In genomic region chr6:124414927-124415325, GRCm38 (mm10) we compare ENCODE assay signal across 7 mouse cellular contexts. TPM values are rescaled to one million over a fixed set of nuclear protein-coding genes. Genes with fewer than 3 reads are reported as not detected.
A peak's percentile ranks its signal among the peaks of the same experiment; 100 is the strongest.
DNase-seq lines count a peak whose midpoint lies in the region; ATAC-seq lines count a peak whose summit lies in the region.

Gene Pex5 (minus strand): TSS chr6:124415067.

- H3K27ac ChIP-seq in embryonic facial prominence, embryonic 11.5 days (replicated peaks; ENCODE audit: low read depth, low read length): 0 out of 2 replicates have a peak within 1 kb of the TSS, but pooled peaks have one; percentile 25
- H3K27ac ChIP-seq in limb, embryonic 11.5 days (replicated peaks; ENCODE audit: low read depth, low read length): peak within 1 kb of the TSS; percentile 45; the same call in 1 of the 2 replicates
- peak within 1 kb of the TSS; percentile 80 for H3K27ac ChIP-seq in midbrain, embryonic 14.5 days (replicated peaks; ENCODE audit: low read depth, low read length)

- H3K36me3 ChIP-seq in embryonic facial prominence, embryonic 11.5 days (replicated peaks; ENCODE audit: control insufficient read depth, insufficient read depth, low read depth, low read length): 0 out of 2 replicates have a peak, but pooled peaks cover 3% of the 10 kb centered on the region
- H3K36me3 ChIP-seq in limb, embryonic 11.5 days (ENCODE audit: control insufficient read depth, insufficient read depth, low read length): no peaks in the 10 kb centered on the region; the same call in none of the 2 replicates
- H3K36me3 ChIP-seq in midbrain, embryonic 14.5 days (ENCODE audit: control insufficient read depth, insufficient read depth, low read length): peaks cover 24% of the 10 kb centered on the region

- WGBS in embryonic facial prominence, embryonic 11.5 days: under 1% methylated on average over 27 of the region's 36 CpGs
- WGBS in limb, embryonic 11.5 days: under 1% methylated on average over 36 of the region's 36 CpGs
- WGBS in midbrain, embryonic 14.5 days: under 1% methylated on average over 36 of the region's 36 CpGs

- H3K27me3 ChIP-seq in embryonic facial prominence, embryonic 11.5 days (ENCODE audit: control insufficient read depth, insufficient read depth, low read length): no peaks in the 10 kb centered on the region
- H3K27me3 ChIP-seq in limb, embryonic 11.5 days (ENCODE audit: control insufficient read depth, insufficient read depth, low read length): no peaks in the 10 kb centered on the region
- no peaks in the 10 kb centered on the region for H3K27me3 ChIP-seq in midbrain, embryonic 14.5 days (ENCODE audit: control insufficient read depth, insufficient read depth, low read length)

- H3K4me1 ChIP-seq in embryonic facial prominence, embryonic 11.5 days (ENCODE audit: control insufficient read depth, insufficient read depth, low read length): no peaks in the 10 kb centered on the region; the same call in 1 of the 2 replicates
- H3K4me1 ChIP-seq in limb, embryonic 11.5 days (ENCODE audit: control insufficient read depth, insufficient read depth, low read length): no peaks in the 10 kb centered on the region
- H3K4me1 ChIP-seq in midbrain, embryonic 14.5 days (ENCODE audit: control insufficient read depth, insufficient read depth, low read length): peaks cover 16% of the 10 kb centered on the region

- H3K9ac ChIP-seq in embryonic facial prominence, embryonic 11.5 days (replicated peaks; ENCODE audit: low read length): peak within 1 kb of the TSS; percentile 85
- peak within 1 kb of the TSS; percentile 72 for H3K9ac ChIP-seq in limb, embryonic 11.5 days (ENCODE audit: low read length)
- peak within 1 kb of the TSS; percentile 84 for H3K9ac ChIP-seq in midbrain, embryonic 14.5 days (replicated peaks; ENCODE audit: low read length)

- ATAC-seq in embryonic facial prominence, embryonic 11.5 days (replicated peaks; ENCODE audit: insufficient number of reproducible peaks, low FRiP score, low TSS enrichment, low read depth): peak; percentile 96
- ATAC-seq in limb, embryonic 11.5 days (ENCODE audit: insufficient number of reproducible peaks, low FRiP score, low TSS enrichment, low read depth): peak; percentile 95
- peak; percentile 94 for ATAC-seq in midbrain, embryonic 14.5 days (ENCODE audit: low FRiP score, low TSS enrichment)

- H3K4me3 ChIP-seq in embryonic facial prominence, embryonic 11.5 days (ENCODE audit: low read depth, low read length): peak within 1 kb of the TSS; percentile 95
- peak within 1 kb of the TSS; percentile 61 for H3K4me3 ChIP-seq in limb, embryonic 11.5 days (ENCODE audit: low read depth, low read length)
- H3K4me3 ChIP-seq in midbrain, embryonic 14.5 days (replicated peaks; ENCODE audit: low read depth, low read length): peak within 1 kb of the TSS; percentile 90

- DNase-seq in adrenal gland, postnatal 14 days: peak; percentile 98
- peak; percentile 97 for DNase-seq in embryonic facial prominence, embryonic 11.5 days (ENCODE audit: low spot score)
- peak; percentile 99 for DNase-seq in heart, adult 11 months
- DNase-seq in kidney, adult 18-20 months: peak; percentile 98
- peak; percentile 93 for DNase-seq in limb, embryonic 11.5 days (ENCODE audit: low spot score)
- DNase-seq in midbrain, embryonic 14.5 days: peak; percentile 98
- peak; percentile 87 to 93 for DNase-seq in spleen, adult 18-20 months

- H3K9me3 ChIP-seq in embryonic facial prominence, embryonic 11.5 days (replicated peaks; ENCODE audit: control insufficient read depth, low read length): no peaks in the 10 kb centered on the region
- no peaks in the 10 kb centered on the region for H3K9me3 ChIP-seq in limb, embryonic 11.5 days (ENCODE audit: control insufficient read depth, low read length)
- no peaks in the 10 kb centered on the region for H3K9me3 ChIP-seq in midbrain, embryonic 14.5 days (ENCODE audit: control insufficient read depth, low read length)

- H3K4me2 ChIP-seq in embryonic facial prominence, embryonic 11.5 days (ENCODE audit: low read depth, low read length): peak within 1 kb of the TSS; percentile 82
- peak within 1 kb of the TSS; percentile 62 for H3K4me2 ChIP-seq in limb, embryonic 11.5 days (ENCODE audit: low read depth, severe bottlenecking)
- peak within 1 kb of the TSS; percentile 82 for H3K4me2 ChIP-seq in midbrain, embryonic 14.5 days (ENCODE audit: low read length)

RNA-seq across cellular contexts. Expression of gene Pex5, which starts in this region (rescaled TPM):
- 99.4 and 106 TPM in 2 replicates for total RNA-seq in adrenal gland, postnatal 14 days (2021)
- polyA plus RNA-seq in embryonic facial prominence, embryonic 11.5 days (2014; fragmentation: Nextera tagmentation; extraction: Ambion mirVana): 37.6 and 38.5 TPM in 2 replicates
- 35.9 and 40.5 TPM in 2 replicates for polyA plus RNA-seq in limb, embryonic 11.5 days (2014; fragmentation: Nextera tagmentation; extraction: Ambion mirVana)
- 63.8 and 66.2 TPM in 2 replicates for polyA plus RNA-seq in midbrain, embryonic 14.5 days (2014; fragmentation: Nextera tagmentation; extraction: Ambion mirVana)

Comparison
In these comparisons a context has a peak if more than half of its experiments do, and no peak if none do; other contexts are left out.
1. Peak in every context shown above with its lines: DNase-seq, ATAC-seq, H3K4me3 ChIP-seq and H3K27ac ChIP-seq.
2. H3K27ac ChIP-seq: peak in every context shown above with its lines; median percentile 80 in midbrain, embryonic 14.5 days; 45 in limb, embryonic 11.5 days; 25 in embryonic facial prominence, embryonic 11.5 days.